Mouse (Mus musculus) ES-E14 (cell line): Measurements from ENCODE around the gene Aim2. TPM values are rescaled to one million over a fixed set of nuclear protein-coding genes. Genes with fewer than 3 reads are reported as not detected.

Experiments used
- DNase-seq: peaks from one replicate; pipeline ENCODE4 v3.0.0-alpha.2; 2013; ENCODE audit warnings: low read depth, low spot score
- H3K27ac ChIP-seq: 2 replicates; pipeline ENCODE4 v1.5.1; 2012; ENCODE audit warnings: low read depth, mild to moderate bottlenecking, low read length, moderate library complexity, mixed read lengths; ENCODE audit not compliant: poor library complexity, insufficient read depth, severe bottlenecking
- H3K36me3 ChIP-seq: 2 replicates; pipeline ENCODE4 v1.6.1; 2012; ENCODE audit warnings: mild to moderate bottlenecking, low read length, moderate library complexity, mixed read lengths; ENCODE audit not compliant: control insufficient read depth, poor library complexity, insufficient read depth, severe bottlenecking
- H3K4me1 ChIP-seq, 2 experiments: fragments of 150-350 bp in 1 of 2; sonication (generic) in 1 of 2; 2 replicates each; pipeline ENCODE4 v1.6.1; 2012; ENCODE audit warnings: low read length in 2 of 2, mild to moderate bottlenecking in 1 of 2, mixed read lengths in 1 of 2; ENCODE audit not compliant: control insufficient read depth in 2 of 2, insufficient read depth in 2 of 2, poor library complexity in 1 of 2
- H3K4me3 ChIP-seq, 2 experiments: fragments of 150-350 bp in 1 of 2; sonication (generic) in 1 of 2; 2 replicates each; pipeline ENCODE4 v1.5.1; 2012; ENCODE audit warnings: low read length in 2 of 2, low read depth in 1 of 2, mild to moderate bottlenecking in 1 of 2, mixed read lengths in 1 of 2; ENCODE audit not compliant: insufficient read depth in 1 of 2, poor library complexity in 1 of 2, severe bottlenecking in 1 of 2
- H3K9ac ChIP-seq: 2 replicates; pipeline ENCODE4 v1.6.1; 2012; ENCODE audit warnings: low read depth, mild to moderate bottlenecking, low read length, mixed read lengths; ENCODE audit not compliant: poor library complexity, insufficient read depth, severe bottlenecking
- H3K9me3 ChIP-seq: fragments of 150-350 bp; sonication (generic); 2 replicates; pipeline ENCODE4 v1.6.1; 2012; ENCODE audit warnings: low read depth, mild to moderate bottlenecking, low read length; ENCODE audit not compliant: control insufficient read depth, insufficient read depth
- CHD2 ChIP-seq: IDR thresholded peaks from 2 replicates; pipeline ENCODE4 v1.6.1; 2014; ENCODE audit warnings: mild to moderate bottlenecking, low read depth, low read length, inconsistent platforms
- HCFC1 ChIP-seq: IDR thresholded peaks from 2 replicates; pipeline ENCODE4 v1.6.1; 2012; ENCODE audit warnings: low read length, inconsistent platforms, borderline replicate concordance; ENCODE audit not compliant: insufficient read depth
- MAFK ChIP-seq: IDR thresholded peaks from 2 replicates; pipeline ENCODE4 v1.6.1; 2014; ENCODE audit warnings: mild to moderate bottlenecking, low read depth, low read length, inconsistent platforms; ENCODE audit not compliant: insufficient read depth
- ZC3H11A ChIP-seq: IDR thresholded peaks from 2 replicates; pipeline ENCODE4 v1.6.1; 2012; ENCODE audit warnings: low read depth, mild to moderate bottlenecking, inconsistent platforms, low read length, borderline replicate concordance
- ZNF384 ChIP-seq: IDR thresholded peaks from 2 replicates; pipeline ENCODE4 v1.6.1; 2012; ENCODE audit warnings: low read depth, low read length, inconsistent platforms
- in situ Hi-C, 2 experiments: fragments of 600-800 bp; cut with MboI; formaldehyde crosslinking; loops; one replicate each; pipeline ENCODE4 v1.15.1; 2025; ENCODE audit warnings: low sequenced_read_pairs in 2 of 2, inconsistent platforms in 1 of 2; ENCODE audit not compliant: unreplicated experiment in 2 of 2
- total RNA-seq: library from RNA; depleted of rRNA; stranded (reverse); fragments of 300-350 nt; gene quantifications from 2 replicates; pipeline ENCODE4 v1.2.3, GENCODE M21; 2012

The Aim2 gene
- total RNA-seq, 1 experiment = 17.0 TPM

DNA sequence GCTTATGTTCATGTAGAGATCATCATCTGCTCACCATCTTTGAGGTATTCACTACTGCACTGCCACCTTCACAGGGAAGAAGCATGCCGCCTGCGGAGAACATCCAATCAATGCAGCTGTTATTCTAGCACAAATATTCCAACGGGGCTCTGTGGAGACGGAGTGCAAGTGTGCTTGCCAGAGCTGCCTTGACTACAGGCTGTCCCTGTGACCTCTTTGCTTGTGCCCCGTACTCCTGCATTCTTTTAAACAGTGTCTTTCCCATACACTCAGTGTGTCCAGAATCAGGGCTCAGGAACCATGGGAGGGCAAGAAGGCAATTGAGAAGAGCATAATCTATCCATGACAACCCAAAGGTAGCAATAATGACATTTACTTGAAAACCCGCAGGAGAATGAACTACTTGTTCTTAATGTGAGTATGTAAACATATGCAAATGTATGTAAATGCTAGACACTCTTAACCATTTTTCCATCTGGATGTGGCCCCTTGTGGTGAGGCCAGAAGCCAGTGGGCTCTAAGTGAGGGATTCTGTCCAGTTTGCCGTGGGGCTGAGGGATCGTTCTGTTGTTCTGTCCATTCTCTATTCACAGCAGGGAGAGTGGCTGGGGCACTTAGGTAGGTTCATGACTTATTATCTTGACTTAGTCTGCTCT is 29.0 kb upstream of the Aim2 start:
- Histone ChIP-seq H3K9ac (no peak overlapping the region), H3K36me3 (no peaks in the 10 kb centered on the region), H3K4me1 (no peaks in the 10 kb centered on the region), H3K9me3 (no peaks in the 10 kb centered on the region), H3K4me3 (no peak overlapping the region), H3K27ac (no peak overlapping the region)
- DNase-seq = peak; percentile 51
- in situ Hi-C loops = loop anchor here (5.0 to 10.0 kb wide), 2 partner anchors 63 to 71 kb away; no protein-coding TSS in a partner anchor
- TF ChIP-seq MAFK (no peak), ZNF384 (no peak), HCFC1 (no peak), ZC3H11A (no peak), CHD2 (no peak)

DNA sequence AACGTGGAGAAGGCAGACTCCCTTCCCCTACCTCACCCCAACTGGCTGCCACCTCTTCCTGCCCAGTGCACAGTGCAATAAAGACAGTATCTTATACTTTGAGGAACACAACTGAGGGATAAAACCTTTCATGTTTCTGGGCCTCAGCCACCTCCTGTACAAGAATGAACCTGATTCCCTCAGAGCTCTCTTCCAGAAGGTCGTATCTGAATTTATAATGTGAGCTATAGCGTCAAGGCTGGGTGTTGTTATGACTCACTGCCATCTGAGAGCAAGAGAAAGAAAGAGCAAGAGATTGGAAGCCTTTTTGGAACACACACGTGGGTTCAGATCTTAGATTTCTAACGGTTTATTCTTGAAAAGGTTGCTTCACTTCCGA is 28.4 kb upstream of the Aim2 start:
- no peak for TF ChIP-seq MAFK
- Histone ChIP-seq H3K4me1 (no peaks in the 10 kb centered on the region), H3K9me3 (no peaks in the 10 kb centered on the region), H3K27ac (no peak overlapping the region), H3K36me3 (no peaks in the 10 kb centered on the region), H3K9ac (no peak overlapping the region), H3K4me3 (no peak overlapping the region)
- in situ Hi-C loops = loop anchor here (5.0 to 10.0 kb wide), 2 partner anchors 63 to 70 kb away; no protein-coding TSS in a partner anchor
- no peak for DNase-seq

DNA sequence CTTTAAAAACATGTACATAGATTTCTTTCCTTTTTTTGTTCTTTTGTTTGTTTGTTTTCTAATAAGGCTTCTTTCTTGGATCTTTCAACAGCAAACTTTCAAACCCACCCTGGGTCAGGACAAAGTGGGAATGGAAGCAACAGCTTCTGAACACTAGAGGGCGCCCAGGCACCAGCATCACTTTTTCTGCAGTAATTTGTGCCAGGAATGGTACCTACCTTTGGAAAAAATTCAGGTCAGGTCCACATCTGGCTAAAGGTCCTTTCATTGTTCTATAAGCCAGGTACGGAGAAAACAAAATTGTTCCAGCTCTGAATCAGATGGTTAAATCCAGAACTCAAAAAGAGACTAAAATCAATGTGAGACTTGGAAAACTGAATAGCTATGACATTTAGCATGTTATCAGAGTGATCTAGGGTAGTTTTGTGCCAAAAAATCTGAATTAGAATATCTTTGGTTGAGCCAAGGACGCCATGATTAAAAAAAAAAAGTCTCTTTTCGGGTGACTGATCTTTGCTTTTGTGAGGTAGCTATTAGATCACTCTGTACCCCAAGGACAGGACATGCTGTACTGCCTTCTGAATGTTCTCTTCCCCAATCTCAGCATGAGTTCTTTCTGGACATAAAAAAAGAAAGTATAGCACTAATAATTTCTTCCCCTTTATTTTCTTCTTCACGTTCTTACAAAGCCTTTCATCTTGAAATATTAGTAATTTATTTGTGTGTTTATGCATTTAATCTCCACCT is 26.7 kb upstream of the Aim2 start:
- no peak for TF ChIP-seq MAFK
- no peak for TF ChIP-seq HCFC1
- no peak for TF ChIP-seq CHD2
- TF ChIP-seq ZNF384 = no peak
- peak; percentile 38; the same call in 1 of the 2 replicates for TF ChIP-seq ZC3H11A
- no peaks in the 10 kb centered on the region for H3K36me3 ChIP-seq
- H3K4me3 ChIP-seq = no peak overlapping the region
- H3K4me1 ChIP-seq = no peaks in the 10 kb centered on the region
- H3K27ac ChIP-seq = no peak overlapping the region
- H3K9me3 ChIP-seq = no peaks in the 10 kb centered on the region
- no peak overlapping the region for H3K9ac ChIP-seq
- in situ Hi-C loops = loop anchor here (5.0 to 10.0 kb wide), 2 partner anchors 61 to 68 kb away; no protein-coding TSS in a partner anchor
- peak; percentile 34 for DNase-seq

DNA sequence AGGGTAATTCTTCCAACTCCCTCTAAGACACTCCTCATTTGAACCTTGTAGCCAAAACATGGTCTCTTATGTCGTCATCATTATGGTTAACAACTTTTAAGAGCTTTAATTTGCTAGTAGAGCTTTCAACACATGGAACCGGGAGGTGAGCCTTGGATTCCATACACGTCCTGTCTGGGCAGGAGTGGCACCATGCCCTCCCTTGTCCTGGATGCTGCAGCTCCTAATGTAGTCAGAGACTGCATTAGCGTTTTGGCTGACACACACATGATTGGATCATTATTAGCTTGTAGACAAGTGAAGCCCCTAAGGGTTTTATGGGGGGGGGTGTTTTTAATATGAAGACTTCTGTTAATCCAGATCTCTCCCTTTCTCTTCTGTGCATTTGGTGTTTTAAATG is 25.7 kb upstream of the Aim2 start:
- Histone ChIP-seq H3K36me3 (no peaks in the 10 kb centered on the region), H3K4me1 (no peaks in the 10 kb centered on the region), H3K9me3 (no peaks in the 10 kb centered on the region), H3K4me3 (no peak overlapping the region), H3K27ac (no peak overlapping the region), H3K9ac (no peak overlapping the region)
- no peak for TF ChIP-seq HCFC1
- TF ChIP-seq ZC3H11A = no peak
- no peak for TF ChIP-seq MAFK
- no peak for TF ChIP-seq ZNF384
- no peak for TF ChIP-seq CHD2
- no peak for DNase-seq
- in situ Hi-C loops = loop anchor here (5.0 to 10.0 kb wide), 2 partner anchors 60 to 67 kb away; no protein-coding TSS in a partner anchor

DNA sequence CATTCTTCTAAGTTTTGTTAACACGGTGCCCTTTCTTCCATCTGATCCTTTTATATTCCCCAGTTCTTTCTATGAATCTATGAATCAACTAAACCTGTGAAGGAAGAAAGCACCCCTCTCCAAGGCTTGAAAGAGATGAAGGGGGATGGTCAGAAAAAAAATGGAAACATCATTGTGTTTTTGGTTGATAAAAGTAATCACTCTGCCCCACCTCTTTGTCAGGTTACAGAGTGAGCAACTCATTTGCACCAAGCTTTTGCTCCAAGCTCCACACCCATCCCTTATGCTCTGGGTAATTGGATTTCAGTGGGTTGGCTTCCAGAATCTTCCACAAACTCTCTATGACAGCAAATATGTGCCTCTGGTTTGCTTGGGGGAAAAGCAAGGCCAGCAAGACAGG is 25.3 kb upstream of the Aim2 start:
- Histone ChIP-seq H3K36me3 (no peaks in the 10 kb centered on the region), H3K27ac (no peak overlapping the region), H3K4me3 (no peak overlapping the region), H3K9me3 (no peaks in the 10 kb centered on the region), H3K4me1 (no peaks in the 10 kb centered on the region), H3K9ac (no peak overlapping the region)
- in situ Hi-C loops = loop anchor here in 1 of 2 experiments (10.0 kb wide), 1 partner anchor 59 kb away; no protein-coding TSS in a partner anchor
- no peak for DNase-seq
- TF ChIP-seq HCFC1 (no peak), MAFK (no peak), ZC3H11A (no peak), CHD2 (no peak), ZNF384 (no peak)
